Mouse (Mus musculus) kidney, adult 2 months (tissue): ENCODE data around the gene Olfr1428.

Source experiments
- CTCF ChIP-seq: fragments of 200-500 bp; conservative IDR thresholded peaks from 2 replicates; pipeline ENCODE4 v1.5.1; 2011; ENCODE audit warnings: low read depth, mild to moderate bottlenecking, control low read depth, low read length, moderate library complexity, mixed read lengths; ENCODE audit not compliant: insufficient read depth, insufficient read length
- POLR2A ChIP-seq: fragments of 200-500 bp; IDR thresholded peaks from one replicate; pipeline ENCODE4 v1.6.1; 2011; ENCODE audit warnings: low read depth, low read length, control low read depth

GRCm38 (mm10) chr19:12103234-12103633, 12.5 kb downstream of the Olfr1428 start, which contains the start of gene Olfr1427:
- TF ChIP-seq CTCF (no peak), POLR2A (no peak)
